Mouse (Mus musculus) heart, adult 2 months (tissue): Measurements from ENCODE around the gene Aadacl4. TPM values are rescaled to one million over a fixed set of nuclear protein-coding genes. Genes with fewer than 3 reads are reported as not detected.

Source experiments
- DNase-seq, 2 experiments: peaks; one replicate each; pipeline ENCODE4 v3.0.0; 2021
- H3K27ac ChIP-seq: fragments of 200-600 bp; 2 replicates; pipeline ENCODE4 v1.8.1; 2022
- H3K27me3 ChIP-seq: fragments of 200-500 bp; 2 replicates; pipeline ENCODE4 v1.6.1; 2012; ENCODE audit warnings: mild to moderate bottlenecking, low read length, inconsistent platforms, mixed read lengths; ENCODE audit not compliant: control insufficient read depth, insufficient read depth
- H3K36me3 ChIP-seq: fragments of 200-500 bp; 2 replicates; pipeline ENCODE4 v1.6.1; 2012; ENCODE audit warnings: low read length, inconsistent platforms; ENCODE audit not compliant: control insufficient read depth, insufficient read depth
- H3K4me1 ChIP-seq: fragments of 200-500 bp; 2 replicates; pipeline ENCODE4 v1.6.1; 2011; ENCODE audit warnings: low read length; ENCODE audit not compliant: control insufficient read depth, insufficient read depth
- H3K4me3 ChIP-seq: fragments of 200-600 bp; 2 replicates; pipeline ENCODE4 v1.8.1; 2022
- H3K79me2 ChIP-seq: fragments of 200-500 bp; replicated peaks from 2 replicates; pipeline ENCODE4 v1.6.1; 2012; ENCODE audit warnings: mild to moderate bottlenecking, inconsistent platforms, low read length, moderate library complexity, mixed read lengths; ENCODE audit not compliant: control insufficient read depth, insufficient read depth
- H3K9ac ChIP-seq: fragments of 200-500 bp; 2 replicates; pipeline ENCODE4 v1.6.1; 2012; ENCODE audit warnings: low read depth, mild to moderate bottlenecking, control low read depth, inconsistent platforms, low read length, mixed read lengths
- CTCF ChIP-seq: fragments of 200-600 bp; IDR thresholded peaks from 2 replicates; pipeline ENCODE4 v1.8.1; 2022; ENCODE audit warnings: antibody characterized with exemption, mild to moderate bottlenecking, moderate library complexity
- EP300 ChIP-seq: fragments of 200-500 bp; IDR thresholded peaks from 2 replicates; pipeline ENCODE4 v1.6.1; 2011; ENCODE audit warnings: low read depth, low read length, control low read depth; ENCODE audit not compliant: insufficient read depth
- POLR2A ChIP-seq: fragments of 200-500 bp; IDR thresholded peaks from 2 replicates; pipeline ENCODE4 v1.6.1; 2011; ENCODE audit warnings: mild to moderate bottlenecking, low read depth, low read length, control low read depth; ENCODE audit not compliant: insufficient read depth
- intact Hi-C: fragments of 180-260 bp; cut with DNase I; formaldehyde crosslinking; loops from one replicate; pipeline ENCODE4 v1.15.1; 2025
- polyA plus RNA-seq: library from polyadenylated mRNA; depleted of rRNA; stranded (reverse); fragments of >200 nt; gene quantifications from 2 replicates; pipeline ENCODE4 v1.2.3, GENCODE M21; 2012; rRNA removed
- total RNA-seq, 2 experiments: library from RNA; stranded (reverse); gene quantifications; 2 replicates each; pipeline ENCODE4 v1.2.3; 2021

Aadacl4 gene
- total and polyA plus RNA-seq, 3 experiments, result not detected

- TF ChIP-seq POLR2A (no peak), CTCF (no peak), EP300 (no peak)
- intact Hi-C loops, result no loop called here
- Histone ChIP-seq H3K79me2 (no peaks in the 10 kb centered on the region), H3K36me3 (no peaks in the 10 kb centered on the region), H3K9ac (no peak overlapping the region), H3K27ac (no peak overlapping the region), H3K4me3 (no peak overlapping the region), H3K4me1 (no peaks in the 10 kb centered on the region), H3K27me3 (no peaks in the 10 kb centered on the region)
- DNase-seq, result no peak
These were observed 24.8 kb downstream of the Aadacl4 start for GRCm38 (mm10) chr4:144638263-144638662.

Other genes with a start within 250 kb of the Aadacl4 start
- not detected for gene Pramef20, start 235.8 kb upstream of the Aadacl4 start, total RNA-seq
- not detected in 2 replicates for gene Pramef20, start 235.8 kb upstream of the Aadacl4 start, polyA plus RNA-seq
- gene Pramef12, start 205.2 kb upstream of the Aadacl4 start, total RNA-seq, result not detected
- 0.08 TPM in 1 of 2 replicates, not detected in the other for gene Pramef12, start 205.2 kb upstream of the Aadacl4 start, polyA plus RNA-seq
- not detected for gene 1700012P22Rik, start 174.9 kb upstream of the Aadacl4 start, total RNA-seq
- gene 1700012P22Rik, start 174.9 kb upstream of the Aadacl4 start, polyA plus RNA-seq, result not detected in 2 replicates
- gene Gm9944, start 160.4 kb upstream of the Aadacl4 start, total RNA-seq, result not detected
- not detected in 2 replicates for gene Gm9944, start 160.4 kb upstream of the Aadacl4 start, polyA plus RNA-seq
- gene Aadacl3, start 150.0 kb upstream of the Aadacl4 start, total RNA-seq, result not detected
- gene Aadacl3, start 150.0 kb upstream of the Aadacl4 start, polyA plus RNA-seq, result not detected in 2 replicates
- not detected for gene 9430007A20Rik, start 93.9 kb upstream of the Aadacl4 start, total RNA-seq
- gene 9430007A20Rik, start 93.9 kb upstream of the Aadacl4 start, polyA plus RNA-seq, result not detected in 2 replicates
- gene Gm13124, start 48.6 kb upstream of the Aadacl4 start, total RNA-seq, result not detected
- gene Gm13124, start 48.6 kb upstream of the Aadacl4 start, polyA plus RNA-seq, result not detected in 2 replicates
- not detected for gene Gm436, start 72.7 kb downstream of the Aadacl4 start, total RNA-seq
- gene Gm436, start 72.7 kb downstream of the Aadacl4 start, polyA plus RNA-seq, result not detected in 2 replicates
- not detected for gene Gm13178, start 107.7 kb downstream of the Aadacl4 start, total RNA-seq
- not detected in 2 replicates for gene Gm13178, start 107.7 kb downstream of the Aadacl4 start, polyA plus RNA-seq
- gene Gm438, start 172.9 kb downstream of the Aadacl4 start, total RNA-seq, result not detected
- gene Gm438, start 172.9 kb downstream of the Aadacl4 start, polyA plus RNA-seq, result not detected in 2 replicates